Mouse (Mus musculus) ES-E14 (cell line): ENCODE data around the gene Letm1. TPM values are rescaled to one million over a fixed set of nuclear protein-coding genes. Genes with fewer than 3 reads are reported as not detected.

Experiments
- DNase-seq: peaks from one replicate; pipeline ENCODE4 v3.0.0-alpha.2; 2013; ENCODE audit warnings: low read depth, low spot score
- H3K27ac ChIP-seq: 2 replicates; pipeline ENCODE4 v1.5.1; 2012; ENCODE audit warnings: low read depth, mild to moderate bottlenecking, low read length, moderate library complexity, mixed read lengths; ENCODE audit not compliant: poor library complexity, insufficient read depth, severe bottlenecking
- H3K36me3 ChIP-seq: 2 replicates; pipeline ENCODE4 v1.6.1; 2012; ENCODE audit warnings: mild to moderate bottlenecking, low read length, moderate library complexity, mixed read lengths; ENCODE audit not compliant: control insufficient read depth, poor library complexity, insufficient read depth, severe bottlenecking
- H3K4me1 ChIP-seq, 2 experiments: fragments of 150-350 bp in 1 of 2; sonication (generic) in 1 of 2; 2 replicates each; pipeline ENCODE4 v1.6.1; 2012; ENCODE audit warnings: low read length in 2 of 2, mild to moderate bottlenecking in 1 of 2, mixed read lengths in 1 of 2; ENCODE audit not compliant: control insufficient read depth in 2 of 2, insufficient read depth in 2 of 2, poor library complexity in 1 of 2
- H3K4me3 ChIP-seq, 2 experiments: fragments of 150-350 bp in 1 of 2; sonication (generic) in 1 of 2; 2 replicates each; pipeline ENCODE4 v1.5.1; 2012; ENCODE audit warnings: low read length in 2 of 2, low read depth in 1 of 2, mild to moderate bottlenecking in 1 of 2, mixed read lengths in 1 of 2; ENCODE audit not compliant: insufficient read depth in 1 of 2, poor library complexity in 1 of 2, severe bottlenecking in 1 of 2
- H3K9ac ChIP-seq: 2 replicates; pipeline ENCODE4 v1.6.1; 2012; ENCODE audit warnings: low read depth, mild to moderate bottlenecking, low read length, mixed read lengths; ENCODE audit not compliant: poor library complexity, insufficient read depth, severe bottlenecking
- H3K9me3 ChIP-seq: fragments of 150-350 bp; sonication (generic); 2 replicates; pipeline ENCODE4 v1.6.1; 2012; ENCODE audit warnings: low read depth, mild to moderate bottlenecking, low read length; ENCODE audit not compliant: control insufficient read depth, insufficient read depth
- CHD2 ChIP-seq: IDR thresholded peaks from 2 replicates; pipeline ENCODE4 v1.6.1; 2014; ENCODE audit warnings: mild to moderate bottlenecking, low read depth, low read length, inconsistent platforms
- HCFC1 ChIP-seq: IDR thresholded peaks from 2 replicates; pipeline ENCODE4 v1.6.1; 2012; ENCODE audit warnings: low read length, inconsistent platforms, borderline replicate concordance; ENCODE audit not compliant: insufficient read depth
- MAFK ChIP-seq: IDR thresholded peaks from 2 replicates; pipeline ENCODE4 v1.6.1; 2014; ENCODE audit warnings: mild to moderate bottlenecking, low read depth, low read length, inconsistent platforms; ENCODE audit not compliant: insufficient read depth
- ZC3H11A ChIP-seq: IDR thresholded peaks from 2 replicates; pipeline ENCODE4 v1.6.1; 2012; ENCODE audit warnings: low read depth, mild to moderate bottlenecking, inconsistent platforms, low read length, borderline replicate concordance
- ZNF384 ChIP-seq: IDR thresholded peaks from 2 replicates; pipeline ENCODE4 v1.6.1; 2012; ENCODE audit warnings: low read depth, low read length, inconsistent platforms
- in situ Hi-C, 2 experiments: fragments of 600-800 bp; cut with MboI; formaldehyde crosslinking; loops; one replicate each; pipeline ENCODE4 v1.15.1; 2025; ENCODE audit warnings: low sequenced_read_pairs in 2 of 2, inconsistent platforms in 1 of 2; ENCODE audit not compliant: unreplicated experiment in 2 of 2
- total RNA-seq: library from RNA; depleted of rRNA; stranded (reverse); fragments of 300-350 nt; gene quantifications from 2 replicates; pipeline ENCODE4 v1.2.3, GENCODE M21; 2012

Letm1 gene
- total RNA-seq, 1 experiment, result 36.5 TPM

DNA sequence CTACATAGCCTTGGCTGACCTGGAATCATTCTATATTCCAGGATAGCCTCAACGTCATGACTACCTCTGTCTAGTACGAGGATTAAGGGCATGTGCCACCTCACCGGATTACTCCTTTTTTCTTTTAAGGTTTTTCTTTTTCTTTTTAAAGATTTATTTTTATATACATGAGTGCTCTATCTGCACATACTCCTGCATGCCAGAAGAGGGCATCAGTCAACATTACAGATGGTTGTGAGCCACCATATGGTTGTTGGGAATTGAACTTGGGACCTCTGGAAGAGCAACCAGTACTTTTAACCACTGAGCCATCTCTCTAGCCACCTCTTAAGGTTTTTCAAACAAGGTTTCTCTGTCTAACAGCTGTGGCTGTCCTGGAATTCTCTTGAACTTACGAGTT is 28.9 kb upstream of the Letm1 start:
- no peaks in the 10 kb centered on the region for H3K9me3 ChIP-seq
- no peak overlapping the region for H3K27ac ChIP-seq
- no peak for TF ChIP-seq CHD2
- TF ChIP-seq ZC3H11A, result no peak
- no peak for TF ChIP-seq MAFK
- TF ChIP-seq HCFC1, result no peak
- TF ChIP-seq ZNF384, result no peak
- no peak overlapping the region for H3K9ac ChIP-seq
- no peak for DNase-seq
- in situ Hi-C loops, result no loop called here
- peaks cover 0 to 2% of the 10 kb centered on the region in 2 experiments; a peak in 1 of 4 replicates for H3K4me1 ChIP-seq
- no peaks in the 10 kb centered on the region for H3K36me3 ChIP-seq
- H3K4me3 ChIP-seq, result no peak overlapping the region

GRCm38 (mm10) chr5:33803337-33803736 is 20.7 kb upstream of the Letm1 start:
- no peak overlapping the region for H3K4me3 ChIP-seq
- TF ChIP-seq ZNF384 (no peak), MAFK (no peak), CHD2 (no peak), ZC3H11A (no peak), HCFC1 (no peak)
- H3K27ac ChIP-seq, result no peak overlapping the region
- in situ Hi-C loops, result no loop called here
- no peaks in the 10 kb centered on the region for H3K4me1 ChIP-seq
- DNase-seq, result no peak
- no peaks in the 10 kb centered on the region for H3K36me3 ChIP-seq
- H3K9ac ChIP-seq, result no peak overlapping the region
- no peaks in the 10 kb centered on the region for H3K9me3 ChIP-seq

DNA sequence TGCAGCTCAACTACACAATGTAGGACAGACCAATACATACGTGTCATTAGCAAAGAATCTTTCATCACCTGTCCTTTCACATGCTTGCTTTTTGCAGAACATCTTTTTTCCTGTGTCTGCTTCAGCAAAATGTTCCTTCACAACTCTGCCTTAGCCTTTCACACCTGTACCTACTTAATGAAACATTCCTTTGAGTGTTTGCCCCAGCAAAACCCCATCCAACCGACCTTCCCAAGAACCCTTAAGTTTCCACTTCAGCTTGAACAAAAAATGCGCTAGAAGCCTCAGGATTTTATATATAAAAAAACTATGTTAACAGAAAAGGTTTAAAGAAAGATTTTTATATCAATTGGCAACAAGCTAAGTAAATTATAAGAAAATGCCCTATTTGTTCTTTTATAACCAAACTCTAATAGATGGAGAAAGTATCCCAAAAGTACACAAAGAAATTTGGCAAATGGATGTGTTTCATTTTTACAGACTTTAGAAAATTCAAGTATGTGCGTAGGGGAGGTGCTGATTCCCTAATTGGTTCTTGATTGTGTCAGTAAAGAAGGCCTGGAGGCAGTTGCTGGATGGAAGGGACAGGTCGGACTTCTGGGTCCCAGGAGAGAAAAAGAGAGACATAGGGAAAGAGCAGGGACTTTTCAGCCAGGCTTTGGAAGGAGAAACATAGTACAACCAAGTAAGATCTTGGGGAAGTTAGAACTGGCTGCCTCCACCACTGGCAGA is 9.5 kb upstream of the Letm1 start:
- no peak for DNase-seq
- Histone ChIP-seq H3K9me3 (no peaks in the 10 kb centered on the region), H3K4me3 (no peak overlapping the region), H3K27ac (no peak overlapping the region), H3K36me3 (no peaks in the 10 kb centered on the region), H3K9ac (no peak overlapping the region), H3K4me1 (no peaks in the 10 kb centered on the region)
- TF ChIP-seq MAFK (no peak), ZC3H11A (no peak), ZNF384 (no peak), HCFC1 (no peak), CHD2 (no peak)
- in situ Hi-C loops, result no loop called here

- peak overlapping the region; percentile 47; the same call in 1 of the 2 replicates for H3K9ac ChIP-seq
- peaks cover 0 to 2% of the 10 kb centered on the region in 2 experiments; a peak in 1 of 4 replicates for H3K4me1 ChIP-seq
- no peak for DNase-seq
- H3K36me3 ChIP-seq, result no peaks in the 10 kb centered on the region
- TF ChIP-seq HCFC1, result no peak
- TF ChIP-seq MAFK, result no peak
- TF ChIP-seq ZC3H11A, result no peak
- TF ChIP-seq ZNF384, result no peak
- TF ChIP-seq CHD2, result no peak
- H3K4me3 ChIP-seq, result peak overlapping the region; percentile 88 to 98
- in situ Hi-C loops, result no loop called here
- no peaks in the 10 kb centered on the region for H3K9me3 ChIP-seq
- no peak overlapping the region for H3K27ac ChIP-seq
Observed at GRCm38 (mm10) chr5:33782999-33783390, 378 bp upstream of the Letm1 start.
